8 mouse cellular contexts compared by ENCODE assay signal in genomic region chr9:40376139-40376541, GRCm38 (mm10).
DNase-seq lines count a peak whose midpoint lies in the region; ATAC-seq and TF ChIP-seq lines count a peak whose summit lies in the region.

No protein-coding gene starts in this region.

- no peak for DNase-seq in heart, postnatal 36 days
- DNase-seq in left cerebral cortex, postnatal 10 days (ENCODE audit: extremely low spot score in 1 of 2, low spot score in 2 of 2): peak; percentile 67 to 72
- peak; percentile 63 for DNase-seq in midbrain, embryonic 10.5 days (ENCODE audit: low spot score)
- DNase-seq in thymus, postnatal 4 days: no peak

- H3K4me3 ChIP-seq in heart, embryonic 14.5 days (ENCODE audit: control insufficient read depth in 1 of 2, insufficient read depth in 1 of 2, low read depth in 1 of 2, low read length in 2 of 2): peak overlapping the region in 1 of 2 experiments; percentile 2; a peak in 1 of 4 replicates
- peak overlapping the region; percentile 23 for H3K4me3 ChIP-seq in embryonic facial prominence, embryonic 13.5 days
- H3K4me3 ChIP-seq in intestine, postnatal 0 days (ENCODE audit: low read depth, low read length): no peak overlapping the region
- H3K4me3 ChIP-seq in midbrain, embryonic 10.5 days: peak overlapping the region; percentile 47
- no peak overlapping the region for H3K4me3 ChIP-seq in stomach, embryonic 16.5 days (replicated peaks; ENCODE audit: low read length)

- peak; percentile 50 for TF ChIP-seq CTCF in intestine, postnatal 0 days (IDR thresholded peaks at IDR 0.05; ENCODE audit: low read depth)

- no peaks in the 10 kb centered on the region for H3K36me3 ChIP-seq in heart, embryonic 14.5 days (ENCODE audit: control insufficient read depth, insufficient read depth, low read length)
- H3K36me3 ChIP-seq in embryonic facial prominence, embryonic 13.5 days: no peaks in the 10 kb centered on the region
- H3K36me3 ChIP-seq in intestine, postnatal 0 days (ENCODE audit: control insufficient read depth, insufficient read depth): no peaks in the 10 kb centered on the region
- no peaks in the 10 kb centered on the region for H3K36me3 ChIP-seq in midbrain, embryonic 10.5 days
- no peaks in the 10 kb centered on the region for H3K36me3 ChIP-seq in stomach, embryonic 16.5 days (ENCODE audit: control insufficient read depth, insufficient read depth, low read length)

- 0 out of 2 replicates have a peak, but pooled peaks have one; percentile 28 for ATAC-seq in heart, embryonic 14.5 days (ENCODE audit: insufficient number of reproducible peaks, insufficient read depth, low FRiP score, low read depth)
- ATAC-seq in embryonic facial prominence, embryonic 13.5 days (ENCODE audit: insufficient number of reproducible peaks, insufficient read depth, low FRiP score, low TSS enrichment, low read depth): no peak
- ATAC-seq in intestine, postnatal 0 days: peak; percentile 47; the same call in 1 of the 2 replicates
- ATAC-seq in stomach, embryonic 16.5 days (ENCODE audit: insufficient read depth, low FRiP score): no peak

- no peaks in the 10 kb centered on the region for H3K9me3 ChIP-seq in heart, embryonic 14.5 days (ENCODE audit: control insufficient read depth, low read length)
- no peaks in the 10 kb centered on the region for H3K9me3 ChIP-seq in embryonic facial prominence, embryonic 13.5 days
- no peaks in the 10 kb centered on the region for H3K9me3 ChIP-seq in intestine, postnatal 0 days (ENCODE audit: control insufficient read depth)
- H3K9me3 ChIP-seq in midbrain, embryonic 10.5 days (replicated peaks): no peaks in the 10 kb centered on the region
- H3K9me3 ChIP-seq in stomach, embryonic 16.5 days (replicated peaks; ENCODE audit: control insufficient read depth, low read length): no peaks in the 10 kb centered on the region

- H3K27ac ChIP-seq in heart, embryonic 14.5 days (replicated peaks in 1 of 2; ENCODE audit: control insufficient read depth in 1 of 2, insufficient read depth in 1 of 2, low read depth in 2 of 2, low read length in 2 of 2): no peak overlapping the region
- no peak overlapping the region for H3K27ac ChIP-seq in embryonic facial prominence, embryonic 13.5 days
- no peak overlapping the region for H3K27ac ChIP-seq in intestine, postnatal 0 days (ENCODE audit: low read depth, low read length)
- peak overlapping the region; percentile 77 for H3K27ac ChIP-seq in midbrain, embryonic 10.5 days (replicated peaks)
- H3K27ac ChIP-seq in stomach, embryonic 16.5 days (ENCODE audit: low read length): no peak overlapping the region

- peak overlapping the region; percentile 42 for H3K4me2 ChIP-seq in heart, embryonic 14.5 days (ENCODE audit: low read length)
- peak overlapping the region; percentile 53 for H3K4me2 ChIP-seq in embryonic facial prominence, embryonic 13.5 days
- peak overlapping the region; percentile 45 for H3K4me2 ChIP-seq in intestine, postnatal 0 days (replicated peaks; ENCODE audit: low read depth)
- peak overlapping the region; percentile 37 for H3K4me2 ChIP-seq in stomach, embryonic 16.5 days (ENCODE audit: low read depth, low read length)

- 13% methylated on average over 11 of the region's 11 CpGs for WGBS in heart, embryonic 14.5 days
- WGBS in embryonic facial prominence, embryonic 13.5 days: 5% methylated on average over 11 of the region's 11 CpGs
- 15% methylated on average over 11 of the region's 11 CpGs for WGBS in intestine, postnatal 0 days
- 5% methylated on average over 11 of the region's 11 CpGs for WGBS in midbrain, embryonic 10.5 days
- WGBS in stomach, embryonic 16.5 days: 20% methylated on average over 11 of the region's 11 CpGs

- H3K9ac ChIP-seq in heart, embryonic 14.5 days (ENCODE audit: low read length): peak overlapping the region; percentile 30; the same call in 1 of the 2 replicates
- H3K9ac ChIP-seq in embryonic facial prominence, embryonic 13.5 days: peak overlapping the region; percentile 33
- H3K9ac ChIP-seq in intestine, postnatal 0 days (ENCODE audit: low read depth, low read length): no peak overlapping the region
- 0 out of 2 replicates have a peak overlapping the region, but pooled peaks have one; percentile 39 for H3K9ac ChIP-seq in stomach, embryonic 16.5 days (ENCODE audit: low read length)

- H3K4me1 ChIP-seq in heart, embryonic 14.5 days (ENCODE audit: control insufficient read depth in 2 of 2, insufficient read depth in 2 of 2, low read length in 2 of 2): peaks cover 12 to 22% of the 10 kb centered on the region in 2 experiments; a peak in 3 of 4 replicates
- H3K4me1 ChIP-seq in embryonic facial prominence, embryonic 13.5 days: peaks cover 24% of the 10 kb centered on the region
- no peaks in the 10 kb centered on the region for H3K4me1 ChIP-seq in intestine, postnatal 0 days (replicated peaks; ENCODE audit: control insufficient read depth, insufficient read depth, low read length)
- H3K4me1 ChIP-seq in midbrain, embryonic 10.5 days: peaks cover 34% of the 10 kb centered on the region
- 0 out of 2 replicates have a peak, but pooled peaks cover 4% of the 10 kb centered on the region for H3K4me1 ChIP-seq in stomach, embryonic 16.5 days (ENCODE audit: control insufficient read depth, insufficient read depth, low read length)

- H3K27me3 ChIP-seq in heart, embryonic 14.5 days (ENCODE audit: control insufficient read depth, insufficient read depth, low read length): no peaks in the 10 kb centered on the region
- no peaks in the 10 kb centered on the region for H3K27me3 ChIP-seq in embryonic facial prominence, embryonic 13.5 days
- no peaks in the 10 kb centered on the region for H3K27me3 ChIP-seq in intestine, postnatal 0 days (replicated peaks; ENCODE audit: control insufficient read depth, insufficient read depth, low read length)
- H3K27me3 ChIP-seq in midbrain, embryonic 10.5 days (ENCODE audit: low read depth, poor library complexity, severe bottlenecking): peaks cover 12% of the 10 kb centered on the region; the same call in 1 of the 2 replicates
- no peaks in the 10 kb centered on the region for H3K27me3 ChIP-seq in stomach, embryonic 16.5 days (ENCODE audit: control insufficient read depth, insufficient read depth, low read length)

- intact Hi-C loops in heart, postnatal 36 days (cut with DNase I): no loop called here
- intact Hi-C loops in left cerebral cortex, postnatal 10 days (cut with DNase I): no loop called here

Comparison
In these comparisons a context has a peak if more than half of its experiments do, and no peak if none do; other contexts are left out.
1. ATAC-seq: peak in heart, embryonic 14.5 days (single experiment) and intestine, postnatal 0 days (single experiment); none in embryonic facial prominence, embryonic 13.5 days (single experiment) and stomach, embryonic 16.5 days (single experiment).
2. H3K4me3 ChIP-seq: peak in embryonic facial prominence, embryonic 13.5 days (single experiment) and midbrain, embryonic 10.5 days (single experiment); none in intestine, postnatal 0 days (single experiment) and stomach, embryonic 16.5 days (single experiment).
3. DNase-seq: peak in left cerebral cortex, postnatal 10 days (2 of 2) and midbrain, embryonic 10.5 days (single experiment); none in heart, postnatal 36 days (0 of 2) and thymus, postnatal 4 days (single experiment).
4. Peak in every context shown above with its lines, with median percentiles within 50 percentile points of each other: H3K4me2 ChIP-seq.